Mouse (Mus musculus): Measurements from ENCODE around the gene Myo18a.
A peak's percentile ranks its signal among the peaks of the same experiment; 100 is the strongest.

GRCm38 (mm10) chr11:77766351-77767001, 3.4 kb downstream of the Myo18a start:
- TF ChIP-seq CTCF (IDR thresholded peaks at IDR 0.05; ENCODE audit: borderline replicate concordance, extremely low read depth, insufficient read depth, insufficient read length), result peak; percentile 36; the same call in 1 of the 2 replicates
- TF ChIP-seq POLR2A (IDR thresholded peaks at IDR 0.05; ENCODE audit: borderline replicate concordance, extremely low read depth, insufficient read depth, insufficient read length, poor library complexity, severe bottlenecking), result no peak
